Mouse (Mus musculus) midbrain, embryonic 11.5 days (tissue): ENCODE results near the gene Bzw1. TPM values are rescaled to one million over a fixed set of nuclear protein-coding genes. Genes with fewer than 3 reads are reported as not detected.
A peak's percentile ranks its signal among the peaks of the same experiment; 100 is the strongest.

ENCODE experiments used
- ATAC-seq: fragments of 200-750 bp; cut with Nextera tagmentation; 2 replicates; pipeline ENCODE4 v1.8.0; 2017; ENCODE audit warnings: moderate TSS enrichment, moderate library complexity; ENCODE audit not compliant: low FRiP score
- DNase-seq: peaks from one replicate; pipeline ENCODE4 v3.0.0; 2015; ENCODE audit warnings: low spot score; ENCODE audit errors: missing footprints
- H3K27ac ChIP-seq: fragments of 300-500 bp; sonication (generic); 2 replicates; pipeline ENCODE4 v1.5.1; 2014; ENCODE audit warnings: low read depth, low read length
- H3K27me3 ChIP-seq: fragments of 300-500 bp; sonication (generic); 2 replicates; pipeline ENCODE4 v1.6.1; 2014; ENCODE audit warnings: mild to moderate bottlenecking, low read length, moderate library complexity, mixed read lengths; ENCODE audit not compliant: control insufficient read depth, insufficient read depth
- H3K36me3 ChIP-seq: fragments of 300-500 bp; sonication (generic); 2 replicates; pipeline ENCODE4 v1.6.1; 2014; ENCODE audit warnings: mild to moderate bottlenecking, low read length, moderate library complexity, mixed read lengths; ENCODE audit not compliant: control insufficient read depth, insufficient read depth
- H3K4me1 ChIP-seq: fragments of 300-500 bp; sonication (generic); 2 replicates; pipeline ENCODE4 v1.6.1; 2014; ENCODE audit warnings: low read length; ENCODE audit not compliant: control insufficient read depth, insufficient read depth
- H3K4me2 ChIP-seq: fragments of 300-500 bp; sonication (generic); 2 replicates; pipeline ENCODE4 v1.6.1; 2014; ENCODE audit warnings: mild to moderate bottlenecking, moderate library complexity
- H3K4me3 ChIP-seq: fragments of 300-500 bp; sonication (generic); 2 replicates; pipeline ENCODE4 v1.5.1; 2014; ENCODE audit warnings: low read depth, low read length
- H3K9ac ChIP-seq: fragments of 300-500 bp; sonication (generic); 2 replicates; pipeline ENCODE4 v1.6.1; 2014; ENCODE audit warnings: low read length
- H3K9me3 ChIP-seq: fragments of 300-500 bp; sonication (generic); 2 replicates; pipeline ENCODE4 v1.6.1; 2016; ENCODE audit warnings: low read length; ENCODE audit not compliant: control insufficient read depth
- WGBS: fragments of 180-500 bp; shearing (Covaris S2); extraction: QIAGEN DNeasy Blood & Tissue Kit; methylation state at CpG from one replicate; pipeline ENCODE4 v1.1.7; 2014; 5-methylcytosine and 5-hydroxymethylcytosine counted together
- polyA plus RNA-seq: library from polyadenylated mRNA; unstranded; fragments of >200 nt; fragmentation: Nextera tagmentation; extraction: Ambion mirVana; gene quantifications from 2 replicates; pipeline ENCODE4 v1.2.1, GENCODE M21; 2014

The Bzw1 gene
- polyA plus RNA-seq = 587 and 613 TPM in 2 replicates

- peaks cover 10% of the 10 kb centered on the region for H3K36me3 ChIP-seq
- WGBS = 0% methylated on average over 50 of the region's 61 CpGs
- ATAC-seq = peak; percentile 98
These were observed at the start of gene Bzw1 for GRCm38 (mm10) chr1:58392652-58393283. Gene Bzw1 (plus strand): TSS chr1:58392898.

GRCm38 (mm10) chr1:58343861-58344260 is 48.8 kb upstream of the Bzw1 start:
- Histone ChIP-seq H3K9me3 (no peaks in the 10 kb centered on the region), H3K4me1 (no peaks in the 10 kb centered on the region), H3K27ac (no peak overlapping the region), H3K4me2 (no peak overlapping the region), H3K4me3 (no peak overlapping the region), H3K27me3 (no peaks in the 10 kb centered on the region), H3K9ac (no peak overlapping the region), H3K36me3 (no peaks in the 10 kb centered on the region)
- DNase-seq (no peak), ATAC-seq (no peak)
- WGBS = 89% methylated on average over 4 of the region's 4 CpGs

More at GRCm38 (mm10) chr1:58392652-58393283, at the start of gene Bzw1:
- H3K4me3 ChIP-seq = peak within 1 kb of the TSS; percentile 86
- H3K4me1 ChIP-seq = peaks cover 14% of the 10 kb centered on the region
- H3K27me3 ChIP-seq = no peaks in the 10 kb centered on the region
- H3K4me2 ChIP-seq = peak within 1 kb of the TSS; percentile 80
- peak; percentile 99 for DNase-seq
- peak within 1 kb of the TSS; percentile 95 for H3K27ac ChIP-seq
- no peaks in the 10 kb centered on the region for H3K9me3 ChIP-seq
- peak within 1 kb of the TSS; percentile 92 for H3K9ac ChIP-seq

GRCm38 (mm10) chr1:58344570-58344969 is 48.1 kb upstream of the Bzw1 start:
- ATAC-seq (no peak), DNase-seq (peak; percentile 51)
- no peaks in the 10 kb centered on the region for H3K27me3 ChIP-seq
- H3K4me3 ChIP-seq = no peak overlapping the region
- H3K9me3 ChIP-seq = no peaks in the 10 kb centered on the region
- no peaks in the 10 kb centered on the region for H3K4me1 ChIP-seq
- no peak overlapping the region for H3K27ac ChIP-seq
- WGBS = 90% methylated on average over 5 of the region's 5 CpGs
- H3K4me2 ChIP-seq = no peak overlapping the region
- no peaks in the 10 kb centered on the region for H3K36me3 ChIP-seq
- H3K9ac ChIP-seq = no peak overlapping the region

GRCm38 (mm10) chr1:58346159-58346558 is 46.5 kb upstream of the Bzw1 start:
- Histone ChIP-seq H3K36me3 (no peaks in the 10 kb centered on the region), H3K4me2 (no peak overlapping the region), H3K9me3 (no peaks in the 10 kb centered on the region), H3K27me3 (no peaks in the 10 kb centered on the region), H3K4me3 (no peak overlapping the region), H3K9ac (no peak overlapping the region), H3K4me1 (no peaks in the 10 kb centered on the region), H3K27ac (no peak overlapping the region)
- DNase-seq = peak; percentile 23
- WGBS = 96% methylated on average over 14 of the region's 14 CpGs
- ATAC-seq = no peak

GRCm38 (mm10) chr1:58348712-58349111 is 44.0 kb upstream of the Bzw1 start:
- Histone ChIP-seq H3K27me3 (no peaks in the 10 kb centered on the region), H3K4me2 (no peak overlapping the region), H3K9ac (no peak overlapping the region), H3K4me1 (no peaks in the 10 kb centered on the region), H3K9me3 (no peaks in the 10 kb centered on the region), H3K27ac (no peak overlapping the region), H3K36me3 (no peaks in the 10 kb centered on the region), H3K4me3 (no peak overlapping the region)
- DNase-seq = no peak
- 82% methylated on average over 6 of the region's 6 CpGs for WGBS
- no peak for ATAC-seq

GRCm38 (mm10) chr1:58353238-58353893 is 39.3 kb upstream of the Bzw1 start:
- H3K4me2 ChIP-seq = no peak overlapping the region
- no peaks in the 10 kb centered on the region for H3K27me3 ChIP-seq
- H3K9ac ChIP-seq = no peak overlapping the region
- ATAC-seq (no peak), DNase-seq (peak; percentile 45)
- H3K36me3 ChIP-seq = no peaks in the 10 kb centered on the region
- no peaks in the 10 kb centered on the region for H3K4me1 ChIP-seq
- H3K9me3 ChIP-seq = no peaks in the 10 kb centered on the region
- WGBS = 81% methylated on average over 4 of the region's 4 CpGs
- no peak overlapping the region for H3K27ac ChIP-seq
- no peak overlapping the region for H3K4me3 ChIP-seq

GRCm38 (mm10) chr1:58358958-58359901 is 33.5 kb upstream of the Bzw1 start:
- no peak for ATAC-seq

GRCm38 (mm10) chr1:58362296-58362695 is 30.4 kb upstream of the Bzw1 start:
- Histone ChIP-seq H3K27me3 (no peaks in the 10 kb centered on the region), H3K9me3 (no peaks in the 10 kb centered on the region), H3K36me3 (no peaks in the 10 kb centered on the region), H3K4me3 (no peak overlapping the region), H3K27ac (no peak overlapping the region), H3K4me2 (no peak overlapping the region), H3K4me1 (no peaks in the 10 kb centered on the region), H3K9ac (no peak overlapping the region)
- DNase-seq = no peak
- WGBS = 42% methylated on average over 4 of the region's 4 CpGs
- no peak for ATAC-seq

More at GRCm38 (mm10) chr1:58358958-58359901, 33.5 kb upstream of the Bzw1 start:
- H3K9me3 ChIP-seq = no peaks in the 10 kb centered on the region
- H3K27ac ChIP-seq = no peak overlapping the region
- no peaks in the 10 kb centered on the region for H3K27me3 ChIP-seq
- H3K4me2 ChIP-seq = no peak overlapping the region
- H3K9ac ChIP-seq = no peak overlapping the region
- H3K4me3 ChIP-seq = no peak overlapping the region
- no peaks in the 10 kb centered on the region for H3K36me3 ChIP-seq
- H3K4me1 ChIP-seq = no peaks in the 10 kb centered on the region
- DNase-seq = no peak
- whole genome bisulfite sequencing = 89% methylated on average over 19 of the region's 19 CpGs
